Mouse (Mus musculus): ENCODE data around the gene Gm10401.
"Not testable (repeated sequence)": the region's sequence is repeated elsewhere in the genome, so short reads cannot be mapped to it uniquely, and the experiment has no call there.

Gm10401 gene

DNA sequence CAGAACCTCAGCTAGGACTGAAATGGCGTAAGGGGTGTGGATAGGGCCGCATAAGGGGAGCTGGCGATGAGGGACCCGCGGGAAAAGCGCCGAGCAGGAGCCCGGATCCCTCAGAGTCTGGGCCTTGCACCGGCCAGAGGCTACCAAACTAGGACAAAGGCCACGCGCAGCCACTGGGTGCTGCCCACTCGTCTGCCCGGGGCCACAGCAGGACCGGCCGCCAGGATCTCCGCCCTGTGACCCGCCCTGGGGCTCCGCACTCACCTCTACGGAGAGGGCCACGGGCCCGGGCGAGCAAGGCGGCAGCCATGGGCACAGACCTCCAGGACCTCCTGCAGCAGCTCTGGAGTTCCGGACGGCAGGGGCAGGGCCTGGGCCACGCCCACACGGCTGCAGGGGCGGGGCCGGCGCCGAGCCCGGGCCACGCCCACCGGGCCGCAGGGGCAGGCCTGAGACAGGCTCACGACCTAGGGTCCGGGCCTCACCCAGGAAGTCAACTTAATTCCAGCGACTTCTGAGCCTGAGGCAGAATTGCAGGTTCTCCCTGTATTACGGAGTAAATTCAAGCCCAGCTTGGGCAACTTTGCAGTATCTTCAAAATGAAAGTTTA, 21.0 kb upstream of the Gm10401 start, which contains the start of gene Acads:
Gene Acads, minus strand, starts transcription at position 386 of the 610 bp plus-strand sequence.
- peak; percentile 89 to 90 for DNase-seq (ENCODE audit: low spot score in 2 of 2)

DNA sequence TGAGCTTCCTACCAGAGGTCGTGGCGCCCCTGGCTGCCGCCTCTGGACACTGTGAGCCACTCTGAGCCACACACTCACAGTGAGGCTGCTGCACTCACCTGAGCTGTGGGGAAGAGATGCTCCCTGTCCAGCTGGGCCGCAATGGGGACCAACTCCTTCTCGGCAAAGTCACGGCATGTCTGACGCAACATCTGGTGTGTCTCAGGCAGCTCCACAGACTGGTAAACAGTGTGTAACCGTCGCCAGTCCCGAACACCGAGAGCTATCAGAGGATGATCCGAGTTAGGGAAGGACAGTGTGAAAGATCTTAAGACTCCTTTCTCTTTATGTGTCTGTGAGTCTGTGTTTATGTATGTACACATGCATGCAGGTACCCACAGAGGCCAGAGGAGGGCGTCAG, 19.4 kb upstream of the Gm10401 start:
- no peak for DNase-seq (ENCODE audit: low spot score in 2 of 2)

DNA sequence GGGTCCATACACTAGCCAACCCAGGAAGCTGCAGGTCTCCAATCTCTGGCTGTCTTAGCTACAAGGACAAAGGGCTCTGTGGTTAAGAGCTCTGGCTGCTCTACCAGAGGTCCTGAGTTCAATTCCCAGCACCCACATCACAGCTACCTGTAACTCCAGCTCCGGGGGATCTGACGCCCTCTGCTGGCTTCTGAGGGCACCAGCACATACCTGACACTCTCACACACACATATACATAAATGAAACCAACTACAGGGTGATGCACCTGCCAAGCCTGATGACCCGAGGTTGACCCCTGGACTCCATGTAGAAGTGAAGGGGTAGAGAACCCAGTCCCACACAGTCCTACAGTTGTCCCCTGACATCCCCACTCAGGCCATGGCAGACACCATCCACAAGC, 18.3 kb upstream of the Gm10401 start:
- no peak for DNase-seq (ENCODE audit: low spot score in 2 of 2)

DNA sequence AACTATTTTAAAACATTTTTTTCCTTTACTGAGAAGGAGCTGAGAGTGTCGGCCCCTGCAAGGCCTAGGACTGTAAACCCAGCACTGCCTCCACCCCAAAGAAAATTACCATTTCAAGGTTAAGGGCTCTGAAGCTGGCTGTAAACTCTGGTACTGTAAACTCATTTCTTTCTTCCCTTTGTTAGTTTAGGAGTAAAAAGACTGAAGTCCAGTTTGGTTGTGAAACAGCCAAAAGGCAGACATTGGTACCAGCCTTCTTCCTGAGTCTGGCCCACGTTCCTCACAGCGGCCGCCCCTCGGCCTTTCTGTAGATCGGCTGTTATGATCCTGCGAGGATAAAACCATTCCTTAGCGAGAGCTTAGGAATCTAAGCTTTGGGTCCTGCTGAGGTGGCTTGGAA, 16.4 kb upstream of the Gm10401 start:
- DNase-seq (ENCODE audit: low spot score in 2 of 2): no peak

DNA sequence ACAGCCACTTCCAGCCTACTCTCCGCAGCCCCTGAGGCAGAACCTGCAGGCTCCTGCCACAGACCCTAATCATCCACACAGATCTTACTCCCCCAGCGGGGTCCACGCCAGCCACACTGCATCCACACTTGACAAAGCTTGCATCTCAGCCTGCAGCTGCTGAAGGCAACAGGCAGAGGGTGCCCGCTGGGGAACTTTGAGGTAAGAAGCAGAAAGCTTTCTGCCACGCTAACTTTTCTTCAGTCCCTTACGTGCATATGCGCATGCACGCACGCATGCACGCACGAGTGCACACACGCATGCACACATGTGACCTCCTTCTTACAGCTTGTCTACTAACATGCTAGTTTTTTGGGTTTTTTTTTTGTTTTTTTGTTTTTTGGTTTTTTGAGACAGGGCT, 15.1 kb upstream of the Gm10401 start:
- no peak for DNase-seq (ENCODE audit: low spot score in 2 of 2)

DNA sequence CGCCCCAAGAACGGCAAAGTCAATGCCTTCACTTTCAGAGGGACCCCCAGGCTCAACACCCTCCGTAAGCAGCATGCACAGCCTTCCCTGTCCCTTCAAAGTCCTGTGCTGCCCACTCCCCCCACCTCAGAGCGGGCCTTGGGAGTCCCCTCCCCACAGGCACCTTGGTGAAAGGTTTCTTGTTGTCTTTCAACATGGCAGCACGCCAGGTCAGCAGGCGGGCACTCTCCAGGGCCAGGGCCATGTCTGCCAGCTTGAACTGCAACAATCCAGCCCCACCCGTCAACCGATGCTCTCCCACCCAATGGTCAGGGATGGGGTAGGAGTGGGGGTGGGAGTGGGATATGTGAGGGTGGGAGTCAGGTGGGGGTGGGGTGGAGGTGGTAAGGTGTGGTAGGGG, 13.1 kb upstream of the Gm10401 start:
- DNase-seq (ENCODE audit: low spot score in 2 of 2): no peak

DNA sequence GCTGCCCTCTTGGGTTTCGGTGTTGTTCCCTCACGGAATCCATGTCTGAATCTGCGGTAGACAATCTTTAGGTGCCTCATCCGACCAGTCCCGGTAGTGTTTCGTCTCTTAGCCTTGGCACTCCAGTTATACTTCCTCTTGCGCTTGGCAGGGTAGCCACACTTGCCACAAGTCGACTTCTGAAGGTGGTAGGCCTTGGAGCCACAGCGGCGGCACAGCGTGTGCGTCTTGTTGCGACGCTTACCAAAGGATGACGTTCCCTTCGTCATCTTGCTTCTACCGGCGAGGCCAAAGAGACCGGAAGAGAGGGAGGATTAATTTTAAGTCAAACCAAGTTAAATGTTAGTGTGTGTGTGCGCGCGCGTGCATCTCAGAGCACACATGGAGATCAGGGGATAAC, 5.2 kb upstream of the Gm10401 start:
- DNase-seq (ENCODE audit: low spot score in 2 of 2): not testable (repeated sequence)

DNA sequence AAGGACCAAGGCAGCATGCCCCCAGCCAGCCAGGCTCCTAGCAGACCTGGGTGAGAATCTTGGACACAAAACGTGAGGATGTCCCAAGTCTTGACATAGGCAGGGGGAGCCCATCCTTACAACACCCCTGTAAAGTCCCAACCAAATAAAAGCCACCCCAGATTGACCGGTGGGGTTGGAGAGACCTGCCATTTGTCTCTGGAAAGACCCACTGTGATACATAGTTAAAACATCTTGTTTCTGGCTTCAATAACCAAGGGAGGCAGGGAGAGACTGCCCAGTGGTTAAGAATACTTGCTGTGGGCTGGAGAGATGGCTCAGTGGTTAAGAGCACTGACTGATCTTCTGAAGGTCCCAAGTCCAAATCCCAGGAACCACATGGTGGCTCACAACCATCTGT, 4.1 kb upstream of the Gm10401 start:
- DNase-seq (ENCODE audit: low spot score in 2 of 2): no peak

DNA sequence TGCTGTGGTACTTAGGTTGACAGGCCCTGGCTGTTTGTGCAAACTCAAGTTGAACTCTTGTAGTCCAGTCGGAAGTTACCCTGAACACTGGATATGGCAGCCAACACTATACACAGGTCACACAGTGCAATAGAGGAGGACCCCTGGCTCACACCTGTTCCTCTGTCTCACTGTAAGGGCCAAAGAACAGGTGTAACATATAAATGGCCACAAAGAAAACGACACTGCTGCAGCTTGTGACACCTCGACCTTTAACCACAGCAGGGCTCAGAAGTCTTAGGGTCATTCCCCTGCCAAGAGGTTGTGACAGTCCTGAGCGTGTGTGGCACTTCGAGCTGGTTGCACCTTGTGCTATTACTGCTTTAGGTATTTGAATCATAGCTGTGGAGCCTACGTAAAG, 2.4 kb upstream of the Gm10401 start:
- DNase-seq (ENCODE audit: low spot score in 2 of 2): no peak

DNA sequence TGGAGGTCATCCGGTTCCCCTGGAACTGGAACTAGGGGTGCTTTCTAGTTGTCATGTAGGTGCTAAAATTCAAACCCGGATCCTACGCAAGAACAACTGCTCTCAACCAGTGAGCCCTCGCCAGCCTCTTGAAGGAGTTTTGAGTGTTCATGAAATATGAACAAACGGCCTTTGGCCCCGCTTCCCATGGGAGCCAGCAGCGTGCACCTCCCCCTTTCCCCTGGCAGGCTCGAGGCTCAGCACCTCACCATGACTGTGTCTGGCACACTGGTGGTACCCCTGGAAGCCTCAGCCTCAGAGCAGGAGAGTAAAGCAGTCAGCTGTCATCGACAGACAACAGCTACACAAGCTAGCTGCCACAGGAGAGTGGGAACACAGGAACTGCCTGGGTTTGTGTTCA, 1.9 kb upstream of the Gm10401 start:
- DNase-seq (ENCODE audit: low spot score in 2 of 2): no peak

DNA sequence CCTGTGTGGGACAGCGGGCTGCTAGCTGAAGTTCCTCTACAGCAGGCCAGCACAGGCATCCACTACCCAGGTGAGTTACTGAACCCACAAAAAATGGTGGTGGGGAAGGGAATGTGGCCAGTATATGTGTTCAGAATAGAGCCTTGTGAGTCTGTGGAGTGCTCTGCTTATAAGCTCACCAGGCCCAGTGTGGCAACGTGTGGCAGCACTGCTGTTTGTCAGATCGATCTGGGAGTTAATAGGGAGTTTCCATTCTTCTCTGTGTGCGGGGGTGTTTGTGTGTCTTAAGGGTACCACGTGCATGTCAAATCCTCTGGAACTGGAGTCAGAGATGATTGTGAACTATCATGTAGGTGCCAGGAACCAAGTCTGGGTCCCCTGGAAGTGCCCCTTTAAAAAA, 1.4 kb upstream of the Gm10401 start:
- DNase-seq (ENCODE audit: low spot score in 2 of 2): no peak

DNA sequence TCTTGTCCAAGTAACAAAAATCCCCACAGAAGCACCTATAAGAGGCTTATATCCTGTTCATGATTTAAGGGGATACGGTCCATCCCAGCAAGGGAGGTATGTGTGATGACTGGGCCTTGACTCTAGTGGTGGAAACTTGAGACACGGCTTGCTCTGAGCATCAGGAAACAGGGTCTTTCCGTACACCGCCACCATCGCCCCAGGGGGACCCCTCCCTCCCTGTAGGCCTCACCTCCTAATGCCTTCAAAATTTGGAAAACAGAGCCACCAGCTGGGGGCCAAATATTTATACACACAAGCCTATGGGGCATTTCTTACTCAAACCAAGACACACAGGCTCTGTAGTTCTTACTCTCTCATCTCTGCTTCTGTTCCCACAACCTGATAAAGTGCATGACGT, 6.3 kb downstream of the Gm10401 start:
- no peak for DNase-seq (ENCODE audit: low spot score in 2 of 2)

DNA sequence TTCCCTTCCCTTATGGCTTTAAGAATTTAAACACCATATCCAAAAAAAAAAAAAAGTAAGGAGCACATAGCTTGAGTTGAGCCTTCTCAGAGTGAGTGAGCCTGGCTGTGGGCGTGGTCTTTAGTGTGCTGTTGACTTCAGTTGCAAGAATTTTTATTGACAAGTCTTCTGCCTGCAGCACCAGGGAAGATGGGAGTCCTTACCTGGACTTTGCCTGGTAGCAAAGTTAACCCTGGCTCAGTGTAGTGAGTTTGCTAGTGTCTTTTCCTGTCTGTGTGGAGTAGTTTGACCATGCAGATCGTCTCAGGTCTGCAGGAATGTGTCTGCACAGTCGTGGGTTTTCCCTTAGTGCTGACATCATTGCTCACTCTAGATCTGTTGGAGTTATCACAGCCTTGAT, 7.1 kb downstream of the Gm10401 start:
- no peak for DNase-seq (ENCODE audit: low spot score in 2 of 2)

DNA sequence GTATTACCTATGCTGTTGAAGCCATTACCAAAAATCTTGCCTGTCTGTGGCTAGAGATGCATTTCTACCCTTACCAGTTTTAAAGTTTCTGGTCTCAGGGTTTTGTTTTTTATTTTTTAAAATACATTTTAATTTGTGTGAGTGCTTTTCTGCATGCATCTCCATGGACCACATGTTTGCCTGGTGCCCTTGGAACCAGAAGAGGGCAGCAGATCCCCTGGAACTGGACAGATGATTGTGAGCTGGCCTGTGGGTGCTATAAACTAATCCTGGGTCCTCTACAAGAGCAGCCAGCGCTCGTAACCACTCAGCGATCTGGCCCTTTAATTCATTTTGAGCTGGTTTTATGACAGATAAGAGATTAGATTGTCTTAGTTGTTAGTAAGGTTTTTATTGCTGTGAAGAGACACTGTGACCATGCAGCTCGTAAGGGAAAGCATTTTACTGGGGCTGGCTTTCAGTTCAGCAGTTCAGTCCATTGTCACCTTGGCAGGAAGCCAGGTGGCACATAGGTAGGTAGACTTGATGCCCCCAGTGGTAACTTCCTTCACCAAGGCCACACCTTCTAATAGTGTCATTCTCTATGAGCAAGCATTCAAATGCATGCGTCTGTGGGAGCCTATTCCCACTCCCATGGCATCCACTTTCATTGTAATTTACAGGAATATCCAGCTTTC, 8.4 kb downstream of the Gm10401 start:
- DNase-seq (ENCODE audit: low spot score in 2 of 2): no peak

DNA sequence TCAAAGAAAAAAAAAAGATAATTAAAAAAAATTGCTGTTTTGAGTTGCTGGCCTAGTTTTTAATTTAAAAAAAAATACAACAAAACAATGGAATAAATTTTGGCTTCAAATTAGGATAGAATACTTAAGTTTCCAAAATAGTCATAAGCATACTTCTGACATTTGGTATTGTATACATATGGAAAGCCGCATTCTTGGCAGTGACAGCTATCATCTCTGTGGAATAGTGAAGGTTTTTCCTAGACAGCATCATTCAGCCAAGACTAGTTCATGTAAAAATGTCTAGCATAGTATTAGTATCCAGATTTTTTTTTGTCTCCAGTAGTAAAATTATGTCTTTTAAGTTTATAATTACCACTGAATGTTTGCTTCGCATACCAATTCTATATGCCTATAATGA, 12.4 kb downstream of the Gm10401 start:
- no peak for DNase-seq (ENCODE audit: low spot score in 2 of 2)

DNA sequence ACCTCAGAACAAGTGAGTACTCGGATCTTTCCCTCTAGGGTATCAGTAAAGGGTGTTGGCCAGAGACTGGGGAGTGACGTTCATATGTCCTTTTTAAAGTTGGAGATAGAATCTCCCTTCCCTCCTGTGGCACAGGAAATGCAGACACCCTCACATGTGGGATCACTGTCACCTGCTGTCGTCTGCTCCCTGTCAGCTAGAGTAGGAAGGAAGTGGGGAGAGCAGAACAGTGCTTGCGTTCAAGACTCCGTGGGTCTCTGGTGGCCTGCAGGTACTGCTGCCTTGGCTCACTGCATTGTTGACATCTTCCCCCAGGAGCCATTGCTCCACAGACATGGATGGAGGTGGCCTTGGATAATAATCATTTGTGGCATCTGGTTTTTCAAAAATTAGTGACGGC, 14.6 kb downstream of the Gm10401 start:
- DNase-seq (ENCODE audit: low spot score in 2 of 2): no peak

DNA sequence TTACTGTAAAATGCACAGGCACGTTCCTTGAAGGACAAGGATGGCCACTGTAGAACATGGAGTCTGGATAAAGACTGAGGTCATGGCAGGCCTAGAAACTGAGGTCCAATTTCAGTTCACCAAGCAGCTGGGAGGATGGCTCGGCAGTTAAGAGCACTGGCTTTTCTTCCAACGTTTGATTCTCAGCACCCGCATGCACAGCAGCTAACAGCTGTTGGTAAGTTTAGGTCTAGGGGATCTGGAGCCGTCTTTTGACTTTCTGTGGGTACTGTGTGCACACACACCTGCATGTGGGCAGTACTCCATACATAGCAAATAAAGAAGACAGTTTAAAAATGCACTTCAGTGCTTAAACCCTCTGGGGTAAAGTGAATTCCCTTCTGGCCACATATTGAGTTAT, 16.5 kb downstream of the Gm10401 start:
- DNase-seq (ENCODE audit: low spot score in 2 of 2): no peak

DNA sequence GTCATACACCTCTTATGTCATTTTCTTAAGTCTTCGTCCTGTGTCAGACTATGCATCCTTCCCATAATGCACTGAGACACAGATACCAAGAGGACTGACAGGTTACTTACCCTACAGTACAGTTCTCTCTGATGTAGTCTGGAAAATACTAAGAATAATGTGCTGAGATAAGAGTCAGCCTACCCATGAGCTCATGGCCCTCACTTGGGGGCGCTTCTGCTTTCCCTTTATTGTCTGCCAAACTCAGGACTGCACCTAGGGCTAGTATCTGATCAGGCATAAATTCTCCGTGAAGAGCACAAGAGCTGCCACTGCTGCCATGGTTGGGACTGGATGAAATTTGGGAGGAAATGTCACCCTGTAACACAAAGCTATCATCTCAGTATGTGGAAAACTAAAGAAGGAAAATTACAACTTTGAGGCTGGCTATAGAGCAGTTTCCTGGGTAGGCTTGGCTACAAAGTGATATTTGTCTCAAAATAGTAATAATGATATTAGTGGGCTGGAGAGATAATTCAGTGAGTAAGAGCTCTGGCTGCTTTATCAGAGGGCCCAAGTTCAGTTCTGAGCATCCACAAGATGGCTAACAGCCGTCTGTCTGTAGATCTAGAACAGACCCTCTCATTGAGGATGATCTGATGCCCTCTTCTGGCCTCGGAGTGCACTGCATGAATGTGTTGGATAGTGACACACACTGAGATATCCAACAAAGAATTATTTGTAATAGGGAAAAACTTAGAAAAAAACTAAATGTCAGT, 21.8 kb downstream of the Gm10401 start:
- DNase-seq (ENCODE audit: low spot score in 2 of 2): peak; percentile 82 to 88

DNA sequence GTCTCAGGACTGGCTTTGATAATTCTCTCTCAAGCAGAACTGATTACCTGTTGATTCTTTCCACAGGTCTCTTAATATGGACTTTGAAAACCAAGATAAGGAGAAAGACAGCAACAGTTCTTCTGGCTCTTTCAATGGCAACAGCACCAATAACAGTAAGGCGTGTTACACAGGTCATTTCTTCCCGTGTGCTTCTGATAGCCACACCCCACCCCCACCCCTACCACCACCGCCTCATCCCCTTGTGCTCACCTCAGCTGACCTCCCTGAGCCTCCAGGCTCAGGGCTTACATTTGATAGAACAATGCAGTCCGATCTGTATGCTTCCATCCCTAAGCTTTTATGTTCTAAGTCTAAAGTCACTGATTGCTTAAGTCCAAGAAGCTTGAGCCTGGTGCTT, 23.3 kb downstream of the Gm10401 start:
- no peak for DNase-seq (ENCODE audit: low spot score in 2 of 2)

DNA sequence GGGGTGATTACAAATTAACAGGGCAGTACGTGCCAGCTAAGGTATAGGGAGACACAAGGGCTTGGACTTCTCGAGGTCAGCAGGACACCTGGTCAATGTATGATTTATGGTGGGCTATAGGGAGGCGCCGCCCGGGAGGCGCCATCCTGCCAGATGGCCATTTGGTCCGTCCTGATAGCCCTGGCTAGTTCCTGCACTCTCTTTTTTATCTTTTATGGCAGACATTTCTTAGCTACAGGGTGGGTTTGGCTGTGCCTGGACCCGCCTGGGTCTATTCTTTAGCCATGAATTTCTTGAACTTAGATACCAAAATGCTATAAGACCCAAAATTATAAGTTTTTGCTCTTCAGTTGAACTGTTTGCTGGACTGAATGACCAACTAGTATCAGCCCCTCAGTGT, 24.8 kb downstream of the Gm10401 start:
- DNase-seq (ENCODE audit: low spot score in 2 of 2): peak in 1 of 2 experiments; percentile 34

DNA sequence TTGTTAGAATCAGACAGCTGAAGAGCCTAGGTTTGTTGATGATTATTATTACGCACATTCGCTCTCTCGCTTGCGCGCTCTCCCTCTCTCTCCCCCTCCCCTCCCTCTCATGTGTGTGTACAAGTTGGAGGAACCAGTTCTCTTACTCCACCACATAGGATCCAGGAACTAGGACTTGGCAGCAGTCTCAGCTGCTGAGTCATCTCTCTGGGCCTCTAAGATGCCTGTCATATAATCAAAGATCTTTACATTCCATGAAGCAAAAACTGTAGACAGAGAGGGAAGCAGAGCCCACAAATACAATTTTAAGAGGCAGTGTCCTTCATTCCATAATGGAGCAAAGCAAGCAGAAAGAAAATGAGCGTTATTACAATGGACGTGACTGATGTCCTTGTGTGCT, 26.0 kb downstream of the Gm10401 start:
- peak in 1 of 2 experiments; percentile 62 for DNase-seq (ENCODE audit: low spot score in 2 of 2)

DNA sequence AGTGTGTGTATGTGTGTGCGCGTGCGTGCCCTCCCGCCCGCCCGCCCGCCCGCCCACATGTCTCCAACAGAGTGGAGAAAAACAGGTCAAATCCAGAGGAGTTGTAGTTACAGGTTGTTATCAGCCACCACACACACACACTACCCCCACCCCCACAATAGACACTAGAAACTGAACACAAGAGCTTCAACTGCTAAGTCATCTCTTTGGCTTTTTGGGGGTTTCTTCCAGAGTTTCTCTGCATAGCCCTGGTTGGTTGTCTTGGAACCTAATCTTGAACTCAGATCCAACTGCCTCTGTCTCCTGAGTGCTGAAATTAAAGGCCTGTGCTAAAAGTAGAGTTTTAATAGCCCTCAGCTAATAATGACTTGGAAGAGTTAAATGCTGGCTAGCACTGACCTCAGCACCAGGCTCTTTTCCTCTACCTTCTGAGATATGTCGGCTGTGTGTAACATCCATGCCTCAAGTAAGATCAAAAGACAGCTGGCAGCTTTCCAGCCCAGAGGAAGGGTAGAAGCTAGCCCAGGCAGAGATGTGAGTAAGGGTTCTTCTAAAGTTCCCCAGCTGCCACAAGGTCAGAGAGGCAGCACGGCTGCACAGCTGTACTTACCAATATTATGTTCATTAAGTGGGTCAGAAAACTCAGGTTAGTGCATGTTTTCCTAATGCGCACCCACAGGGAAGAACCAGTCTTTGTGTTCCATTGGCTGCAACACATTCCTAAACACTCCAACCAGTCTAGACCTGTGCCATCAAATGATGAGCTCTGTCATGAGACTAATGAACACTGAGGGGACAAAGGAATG, 26.8 kb downstream of the Gm10401 start:
- DNase-seq (ENCODE audit: low spot score in 2 of 2): peak; percentile 53 to 58

All from spleen, postnatal 10 days (tissue).